Mouse (Mus musculus) spleen, embryonic (tissue): ENCODE results near the gene Olfr169.
"Not testable (repeated sequence)": the region's sequence is repeated elsewhere in the genome, so short reads cannot be mapped to it uniquely, and the experiment has no call there.

Source experiments
- CTCF ChIA-PET: fragments of 350-600 bp; sonication (Branson Sonifier 250); formaldehyde crosslinking; loops from one replicate; lab custom pipeline; 2022; lab: Charles Lee

Gene Olfr169

DNA sequence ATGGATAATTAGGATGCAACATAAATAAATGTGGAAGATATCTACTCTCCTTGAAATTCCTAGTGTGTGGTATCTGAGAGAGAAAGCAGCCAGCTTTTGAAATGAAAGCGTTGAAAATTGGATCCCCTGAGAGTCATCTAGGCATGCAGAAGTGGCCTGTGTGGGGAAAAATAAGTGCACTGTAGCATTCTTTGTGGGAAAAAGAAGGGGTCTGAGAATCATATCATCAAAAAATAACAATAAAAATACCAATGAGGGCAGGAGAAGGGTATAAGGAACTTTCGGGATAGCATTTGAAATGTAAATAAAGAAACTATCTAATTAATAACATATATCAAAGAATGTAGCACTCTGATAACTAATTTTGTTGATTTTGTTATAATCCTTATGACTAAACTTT, at the start of gene Olfr169:
Gene Olfr169 (minus strand): TSS at position 101 of the 400 bp plus-strand sequence.
- CTCF ChIA-PET: not testable (repeated sequence)

DNA sequence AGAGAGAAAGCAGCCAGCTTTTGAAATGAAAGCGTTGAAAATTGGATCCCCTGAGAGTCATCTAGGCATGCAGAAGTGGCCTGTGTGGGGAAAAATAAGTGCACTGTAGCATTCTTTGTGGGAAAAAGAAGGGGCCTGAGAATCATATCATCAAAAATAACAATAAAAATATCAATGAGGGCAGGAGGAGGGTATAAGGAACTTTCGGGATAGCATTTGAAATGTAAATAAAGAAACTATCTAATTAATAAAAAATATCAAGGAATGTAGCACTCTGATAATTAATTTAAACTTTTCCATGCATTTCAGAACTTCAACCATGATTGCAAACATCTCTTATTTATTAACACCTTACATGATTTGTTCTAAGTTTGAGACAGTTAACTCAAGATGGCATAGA, 40.2 kb upstream of the Olfr169 start, which contains the start of gene Olfr170:
Gene Olfr170 (minus strand): TSS at position 101 of the 400 bp plus-strand sequence.
- CTCF ChIA-PET: not testable (repeated sequence)

DNA sequence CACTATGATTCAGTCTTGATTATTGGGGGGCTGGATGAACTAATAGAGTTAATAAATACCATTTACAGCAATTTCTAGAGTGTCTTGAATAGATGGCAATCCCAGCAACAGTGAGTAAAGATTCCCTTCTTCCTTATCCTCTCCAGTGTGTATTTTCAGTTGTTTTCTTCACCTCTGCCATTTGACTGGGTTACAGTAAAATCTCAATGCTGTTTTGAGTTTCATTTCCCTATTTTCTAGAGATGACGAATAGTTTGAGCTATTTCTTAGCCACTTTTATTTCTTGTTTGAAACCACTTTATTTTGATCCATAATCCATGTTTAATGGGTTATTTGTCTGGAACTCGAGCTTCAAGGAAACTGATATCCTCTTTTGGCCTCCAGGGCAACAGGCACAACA, 31.6 kb upstream of the Olfr169 start:
- CTCF ChIA-PET: no interaction called here

DNA sequence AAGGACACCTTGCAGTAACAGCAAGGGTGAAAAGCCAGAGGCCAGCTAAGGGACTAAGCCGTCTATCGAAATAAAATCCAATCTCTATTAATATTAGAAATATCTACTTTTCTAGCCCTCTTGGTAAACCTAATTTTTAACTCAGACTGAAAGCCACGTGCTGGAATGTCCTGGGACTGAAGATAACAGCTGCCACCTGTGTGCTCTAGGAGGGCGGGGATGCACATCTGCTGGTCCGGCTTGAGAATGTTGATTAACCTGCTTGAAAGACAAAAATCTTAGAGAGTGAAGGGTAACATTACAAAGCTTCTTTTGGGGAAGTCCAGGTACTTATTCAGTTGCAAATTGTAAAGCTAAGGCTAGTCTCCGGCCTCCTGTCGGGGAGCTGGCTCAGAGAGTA, 18.2 kb downstream of the Olfr169 start:
- CTCF ChIA-PET: not testable (repeated sequence)

DNA sequence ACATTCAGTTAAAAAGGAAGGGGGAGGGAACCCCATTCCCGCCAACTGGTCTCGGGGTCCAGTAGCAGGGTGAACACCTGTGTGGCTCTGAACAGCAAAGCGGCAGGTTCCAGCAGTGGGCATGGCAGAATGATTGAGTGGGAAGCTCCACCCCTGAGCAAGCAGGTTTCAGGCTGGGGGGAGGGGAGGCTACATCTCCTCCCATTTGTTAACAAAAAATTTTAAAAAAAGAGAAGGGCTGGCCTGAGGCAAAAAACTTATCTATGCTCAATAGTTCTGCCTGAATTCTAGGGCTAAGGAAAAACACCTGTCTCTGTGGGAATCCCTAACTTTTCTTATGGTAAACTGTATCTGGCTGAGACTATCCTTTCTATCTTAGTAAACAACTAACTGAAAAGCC, 19.4 kb downstream of the Olfr169 start:
- CTCF ChIA-PET: not testable (repeated sequence)

DNA sequence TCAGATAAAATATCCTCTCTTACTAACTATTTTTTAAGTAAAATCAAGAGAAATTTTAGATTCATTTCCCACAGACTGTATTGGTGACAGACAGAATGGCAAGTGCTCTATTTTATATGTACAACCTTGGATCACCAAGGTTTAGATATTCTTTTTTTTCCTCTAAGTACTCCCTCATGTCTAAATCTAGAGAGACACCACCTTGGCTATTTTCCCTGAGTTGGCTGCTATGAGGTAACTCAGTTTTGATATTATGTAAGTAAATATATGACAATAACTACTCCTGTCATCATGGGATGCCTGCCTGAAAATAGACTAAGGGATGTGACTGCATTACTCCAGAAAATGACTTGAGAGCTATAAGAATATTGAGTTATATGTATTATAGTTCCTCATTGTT, 36.2 kb downstream of the Olfr169 start, which contains the start of gene Olfr168:
Gene Olfr168 (minus strand): TSS at position 101 of the 400 bp plus-strand sequence.
- CTCF ChIA-PET: no interaction called here

DNA sequence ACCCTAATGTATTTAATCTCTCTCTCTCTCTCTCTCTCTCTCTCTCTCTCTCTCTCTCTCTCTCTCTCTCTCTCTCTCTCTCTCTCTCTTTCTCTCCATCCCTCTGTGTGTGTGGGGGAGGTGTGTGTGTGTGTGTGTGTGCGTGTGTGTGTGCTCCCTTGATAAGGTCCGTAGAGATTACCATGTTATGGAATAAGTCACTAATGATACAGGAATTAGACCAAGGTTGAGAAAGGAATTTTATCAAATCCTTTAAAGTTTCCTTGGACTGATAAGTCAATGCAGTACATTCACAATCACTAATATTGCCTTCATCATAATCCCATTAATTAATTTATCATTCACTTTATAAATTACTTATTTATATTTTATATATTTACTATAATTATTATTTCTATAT, 49.4 kb downstream of the Olfr169 start, which contains the start of gene Olfr167:
Gene Olfr167 (minus strand): TSS at position 101 of the 400 bp plus-strand sequence.
- CTCF ChIA-PET: no interaction called here
